Mouse (Mus musculus): ENCODE measurements at regions not wholly inside any gene's neighbourhood (a gene's known extent, or its start where the extent isn't known, plus 50 kb on each side); places are given as distances from the start of the nearest gene placed in this dataset.
A peak's percentile ranks its signal among the peaks of the same experiment; 100 is the strongest.

DNA sequence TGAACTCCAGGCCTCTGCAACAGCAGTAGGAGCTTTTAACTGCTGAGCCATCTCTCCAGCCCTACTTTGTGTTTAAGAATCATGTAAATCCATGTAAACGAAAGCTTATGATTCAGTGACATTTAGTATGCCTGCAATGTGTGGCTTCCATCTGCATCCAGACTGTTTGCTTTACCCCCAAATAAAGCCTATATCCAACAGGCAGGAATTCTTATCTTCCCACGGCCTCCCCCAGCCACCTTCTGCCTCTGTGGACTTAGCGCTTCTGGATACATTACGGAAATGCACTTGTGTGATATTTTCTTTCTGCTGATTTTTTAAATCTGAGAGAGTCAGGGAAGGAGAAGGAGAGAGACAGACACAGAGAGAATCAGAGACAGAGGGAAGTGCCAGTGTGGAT is 189.2 kb upstream of the Cxcr4 start:
- no peak for DNase-seq (ENCODE audit: low spot score in 2 of 2)

- no peak for DNase-seq (ENCODE audit: low spot score in 2 of 2)
Measured at GRCm38 (mm10) chr1:128779586-128780158, 187.6 kb upstream of the Cxcr4 start.

- DNase-seq (ENCODE audit: low spot score in 2 of 2) = no peak
Measured at GRCm38 (mm10) chr1:128772440-128772839, 180.3 kb upstream of the Cxcr4 start.

DNA sequence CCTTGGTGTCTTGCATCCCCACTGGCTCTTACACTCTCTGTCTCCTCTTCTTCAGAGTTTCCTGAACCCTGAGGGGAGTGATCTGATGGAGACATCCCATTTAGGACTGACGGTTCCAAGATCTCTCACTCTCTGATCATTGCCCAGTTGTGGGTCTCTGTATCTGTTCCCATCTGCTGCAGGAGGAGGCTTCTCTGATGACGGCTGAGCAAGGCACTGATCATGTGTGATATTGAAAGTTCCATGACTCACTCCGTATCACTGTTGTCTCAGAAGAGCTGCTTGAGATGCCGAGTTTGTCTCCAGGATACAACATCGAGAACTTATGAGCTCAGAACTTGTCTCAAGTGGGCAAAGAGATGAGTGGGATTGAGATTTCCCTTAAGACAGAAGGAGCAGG is 178.7 kb upstream of the Cxcr4 start:
- no peak for DNase-seq (ENCODE audit: low spot score in 2 of 2)

DNA sequence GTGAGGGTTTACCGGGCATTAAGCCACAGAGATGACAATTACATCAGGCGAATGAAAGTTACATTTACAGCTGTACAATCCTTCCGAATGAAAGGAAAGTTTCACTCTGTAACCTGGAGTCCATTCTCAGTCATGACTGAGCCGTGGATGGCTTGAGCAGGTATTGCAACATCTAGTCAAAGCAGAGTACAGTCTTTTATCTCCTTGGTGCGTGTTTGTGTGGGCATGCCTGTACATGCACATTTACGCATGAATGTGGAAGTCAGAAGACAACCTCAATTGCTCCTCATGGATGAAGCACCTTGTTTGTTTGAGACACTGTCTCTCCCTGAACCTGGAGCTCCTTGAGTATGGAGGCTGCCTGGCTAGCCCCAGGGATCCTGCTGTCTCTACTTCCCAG is 175.9 kb upstream of the Cxcr4 start:
- no peak for DNase-seq (ENCODE audit: low spot score in 2 of 2)

GRCm38 (mm10) chr1:128767415-128767814 is 175.3 kb upstream of the Cxcr4 start:
- DNase-seq (ENCODE audit: low spot score in 2 of 2) = no peak

DNA sequence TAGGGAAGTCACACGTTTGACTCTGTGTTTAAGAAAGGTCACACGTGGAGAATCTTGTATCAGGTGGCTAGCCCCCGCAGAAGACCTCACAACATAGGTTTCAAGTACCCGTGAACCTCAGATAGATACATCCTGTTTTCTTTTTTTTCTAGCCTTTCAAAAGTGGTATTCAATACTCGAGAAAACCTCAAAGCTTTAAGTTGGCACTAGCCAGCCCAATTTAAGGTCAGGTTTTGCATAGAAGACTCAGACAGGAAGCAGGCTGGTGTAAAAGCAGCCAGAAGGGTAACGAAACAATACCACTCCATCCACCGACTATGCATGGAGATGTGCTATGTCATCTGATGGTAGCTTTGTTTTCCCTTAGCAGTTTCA is 174.8 kb upstream of the Cxcr4 start:
- no peak for DNase-seq (ENCODE audit: low spot score in 2 of 2)

DNA sequence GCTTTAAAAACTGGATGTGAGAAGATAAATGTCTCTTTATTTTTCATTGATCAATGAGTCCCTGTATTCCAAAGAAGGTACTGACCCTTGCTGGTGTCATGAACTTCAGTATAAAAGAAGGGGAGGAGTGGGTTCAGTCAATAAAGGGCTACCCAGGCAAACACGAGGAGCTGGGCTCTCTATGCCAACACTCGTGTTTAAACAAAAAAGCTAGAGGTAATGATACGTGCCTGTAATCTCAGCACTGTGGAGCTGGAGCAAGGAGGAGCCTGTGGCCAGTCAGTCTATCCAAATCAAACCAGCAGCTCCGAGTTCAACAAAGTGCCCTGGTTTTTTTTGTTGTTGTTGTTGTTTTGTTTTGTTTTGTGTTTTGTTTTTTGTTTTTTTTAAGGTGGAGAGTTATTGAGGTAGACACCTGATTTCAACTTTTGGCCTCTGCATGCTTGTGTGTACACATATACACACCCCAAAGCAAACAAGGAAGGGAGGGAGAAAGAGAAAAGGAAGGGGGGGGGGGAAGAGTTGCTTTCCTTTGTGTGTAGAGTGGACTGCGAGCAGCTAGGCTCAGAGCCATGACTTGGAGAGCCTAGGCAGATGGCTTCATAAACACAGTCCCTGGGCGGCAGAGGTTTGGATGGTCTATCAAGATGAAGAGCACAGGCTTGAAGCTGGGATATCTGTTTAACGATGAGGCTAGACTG is 174.2 kb upstream of the Cxcr4 start:
- no peak for DNase-seq (ENCODE audit: low spot score in 2 of 2)

- no peak for DNase-seq (ENCODE audit: low spot score in 2 of 2)
Measured at GRCm38 (mm10) chr1:128765626-128766025, 173.5 kb upstream of the Cxcr4 start.

DNA sequence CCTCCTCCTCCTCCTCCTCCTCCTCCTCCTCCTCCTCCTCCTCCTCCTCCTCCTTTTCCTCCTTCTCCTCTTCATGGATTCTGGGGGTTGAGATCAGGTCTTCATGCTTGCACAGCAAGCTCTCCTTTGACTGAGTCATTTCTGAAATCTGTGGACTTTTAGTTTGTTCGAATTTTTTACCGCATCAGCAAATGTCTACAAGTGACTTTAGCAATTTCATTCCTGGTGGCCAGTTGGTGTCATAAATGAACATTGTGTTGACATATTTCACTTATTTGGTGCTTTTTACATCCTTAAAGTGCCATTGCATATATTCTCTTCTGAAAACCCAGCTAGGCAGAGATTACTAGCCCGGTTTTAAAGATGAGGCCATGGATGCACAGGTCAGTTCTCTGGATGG is 173.0 kb upstream of the Cxcr4 start:
- no peak for DNase-seq (ENCODE audit: low spot score in 2 of 2)

- DNase-seq (ENCODE audit: low spot score in 2 of 2) = no peak
Measured at GRCm38 (mm10) chr1:128762854-128763253, 170.8 kb upstream of the Cxcr4 start.

DNA sequence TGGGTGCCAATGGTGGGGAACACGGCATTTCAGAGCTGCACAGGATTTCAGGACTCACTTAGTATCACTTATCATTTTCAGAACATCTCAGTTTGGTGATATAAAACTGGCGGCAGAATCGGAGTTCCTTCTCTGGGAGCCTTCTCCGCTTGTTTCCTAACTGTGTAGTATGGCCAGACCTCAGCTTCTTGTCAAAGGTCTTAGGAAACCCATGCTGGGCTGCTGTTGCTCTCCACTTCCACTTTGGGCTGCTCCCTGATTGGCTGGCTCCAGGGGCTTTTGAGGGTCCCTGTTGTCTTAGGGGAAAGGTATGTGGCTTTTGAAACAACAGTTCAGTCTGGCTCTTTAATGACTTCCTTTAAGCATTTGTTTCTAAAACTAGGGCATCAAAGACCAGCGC is 170.0 kb upstream of the Cxcr4 start:
- no peak for DNase-seq (ENCODE audit: low spot score in 2 of 2)

DNA sequence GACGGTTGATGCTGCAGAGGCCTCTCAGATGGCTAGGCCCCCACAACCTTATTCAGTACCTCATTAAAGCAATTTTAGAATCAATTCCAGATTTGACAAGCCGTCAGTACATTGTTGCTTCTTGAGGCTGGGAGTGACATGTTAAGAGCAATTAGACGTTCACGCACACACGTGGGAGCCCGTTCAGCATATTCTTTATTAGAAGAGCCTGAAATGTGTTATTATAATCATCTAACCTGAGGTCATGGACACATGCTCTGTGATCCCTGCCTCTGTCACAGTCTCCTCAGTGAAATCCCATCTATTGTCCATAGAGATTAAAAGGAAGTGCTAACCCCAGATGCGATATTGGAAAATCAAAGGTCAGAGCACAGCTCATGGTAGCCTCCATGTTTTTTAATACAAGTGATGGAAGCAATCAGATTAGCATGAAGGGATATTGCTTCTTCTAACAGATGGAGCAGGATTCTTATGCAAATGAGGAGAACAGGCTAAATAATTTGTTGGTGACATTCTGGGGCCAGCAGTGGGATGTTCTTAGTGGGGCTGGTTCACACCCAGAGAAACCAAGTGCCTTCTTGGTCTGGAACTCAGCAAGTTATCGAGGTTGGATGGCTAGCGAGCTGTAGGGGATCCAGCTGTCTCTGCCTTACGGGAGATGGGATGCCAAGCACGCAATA is 166.8 kb upstream of the Cxcr4 start:
- no peak for DNase-seq (ENCODE audit: low spot score in 2 of 2)

GRCm38 (mm10) chr1:128758294-128758801 is 166.3 kb upstream of the Cxcr4 start:
- no peak for DNase-seq (ENCODE audit: low spot score in 2 of 2)

- no peak for DNase-seq (ENCODE audit: low spot score in 2 of 2)
Measured at GRCm38 (mm10) chr1:128753427-128754012, 161.4 kb upstream of the Cxcr4 start.

- DNase-seq (ENCODE audit: low spot score in 2 of 2) = no peak
Measured at GRCm38 (mm10) chr1:128749437-128749994, 157.4 kb upstream of the Cxcr4 start.

DNA sequence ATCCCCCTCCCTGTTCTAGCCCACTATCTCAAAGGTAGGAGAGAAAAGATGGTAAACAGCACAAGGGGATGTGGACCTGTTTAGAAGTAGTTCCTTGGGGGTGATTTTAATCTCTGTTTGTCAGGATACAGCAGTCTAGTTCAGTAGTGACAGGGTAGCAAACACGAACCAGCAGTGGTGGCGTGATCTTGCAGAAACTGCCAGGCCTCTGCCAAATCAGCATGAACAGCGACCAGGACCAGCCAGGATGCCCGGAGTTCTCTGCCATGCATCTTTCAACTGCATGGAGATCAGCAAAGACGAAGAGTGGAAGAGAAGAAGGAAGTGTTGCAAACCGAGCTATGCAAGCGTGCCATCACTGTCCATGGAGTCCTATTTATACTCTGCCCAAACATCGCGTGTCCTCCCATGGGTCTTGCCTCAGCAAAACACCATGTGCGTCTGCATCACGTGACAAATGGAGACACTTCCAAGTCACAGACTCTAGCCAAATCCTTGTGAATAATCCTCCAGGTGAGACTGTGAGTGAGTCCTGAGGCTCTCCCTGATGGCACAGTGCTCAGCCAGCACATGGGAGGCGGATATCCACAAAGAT is 155.2 kb upstream of the Cxcr4 start:
- DNase-seq (ENCODE audit: low spot score in 2 of 2) = no peak

- DNase-seq (ENCODE audit: low spot score in 2 of 2) = no peak
Measured at GRCm38 (mm10) chr1:128746461-128747009, 154.4 kb upstream of the Cxcr4 start.

DNA sequence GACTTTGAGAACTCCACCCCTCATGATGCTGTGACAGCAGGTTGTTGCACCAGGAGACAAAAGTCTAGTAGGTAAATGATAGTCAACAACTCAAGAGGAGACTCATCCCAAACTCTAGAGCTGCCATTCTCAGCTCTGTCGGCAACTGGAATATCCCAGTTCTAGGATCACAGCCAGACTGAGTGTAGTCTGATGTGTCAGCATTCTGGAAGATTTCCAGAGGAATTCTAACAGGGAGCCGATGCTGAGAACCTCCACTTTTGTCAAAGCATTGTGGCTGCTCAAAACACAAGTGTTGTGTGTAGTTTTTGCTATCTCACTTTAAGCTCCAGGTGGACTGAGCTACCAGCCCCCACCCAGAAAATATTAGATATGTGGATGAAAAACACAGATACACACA is 148.5 kb upstream of the Cxcr4 start:
- peak in 1 of 2 experiments; percentile 4 for DNase-seq (ENCODE audit: low spot score in 2 of 2)

GRCm38 (mm10) chr1:128738152-128738551 is 146.1 kb upstream of the Cxcr4 start:
- no peak for DNase-seq (ENCODE audit: low spot score in 2 of 2)

GRCm38 (mm10) chr1:128734857-128735256 is 142.8 kb upstream of the Cxcr4 start:
- no peak for DNase-seq (ENCODE audit: low spot score in 2 of 2)

DNA sequence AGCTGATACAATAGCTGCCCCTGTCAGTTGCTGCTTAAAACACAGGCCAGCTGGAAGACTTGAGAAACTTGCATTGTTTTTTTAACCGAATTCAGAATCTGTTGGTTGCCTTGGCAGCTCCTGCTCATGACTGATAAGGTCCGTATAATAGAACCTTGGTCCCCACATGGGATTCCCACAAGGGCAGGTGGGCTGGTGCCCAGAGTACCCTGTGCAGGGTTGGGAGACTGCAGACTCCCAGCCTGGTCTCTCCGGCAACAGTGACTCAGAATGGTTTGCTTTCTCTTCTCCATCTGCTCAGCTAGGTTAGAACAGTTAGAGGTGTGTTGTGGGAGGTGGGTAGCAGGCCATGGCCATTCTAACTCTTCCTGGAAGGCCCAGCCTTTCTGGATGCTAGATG is 139.4 kb upstream of the Cxcr4 start:
- DNase-seq (ENCODE audit: low spot score in 2 of 2) = no peak

Measured in heart, adult 9 months (tissue).